Mouse (Mus musculus) small intestine, adult 2 months (tissue): Measurements from ENCODE around the gene Btbd2.

Experiments used
- CTCF ChIP-seq: fragments of 200-500 bp; IDR thresholded peaks from 2 replicates; pipeline ENCODE4 v1.5.1; 2012; ENCODE audit warnings: low read depth, mild to moderate bottlenecking, control low read depth, inconsistent platforms, low read length, moderate library complexity, mixed read lengths; ENCODE audit not compliant: insufficient replicate concordance, insufficient read length; ENCODE audit errors: extremely low read depth
- POLR2A ChIP-seq: fragments of 200-500 bp; IDR thresholded peaks from 2 replicates; pipeline ENCODE4 v1.6.1; 2012; ENCODE audit warnings: low read depth, mild to moderate bottlenecking, control low read depth, inconsistent platforms, low read length, moderate library complexity

- TF ChIP-seq CTCF, result no peak
- no peak for TF ChIP-seq POLR2A
These were observed 43.2 kb upstream of the Btbd2 start for GRCm38 (mm10) chr10:80700038-80700504.
